Mouse (Mus musculus) cortical plate, adult 2 months (tissue): ENCODE data around the gene Cdk10.

Experiments used
- CTCF ChIP-seq: fragments of 200-500 bp; IDR thresholded peaks from 2 replicates; pipeline ENCODE4 v1.5.1; 2011; ENCODE audit warnings: mild to moderate bottlenecking, control low read depth, low read length; ENCODE audit not compliant: insufficient read depth; ENCODE audit errors: extremely low read depth
- POLR2A ChIP-seq: fragments of 200-500 bp; IDR thresholded peaks from 2 replicates; pipeline ENCODE4 v1.6.1; 2011; ENCODE audit warnings: mild to moderate bottlenecking, low read length, control low read depth; ENCODE audit not compliant: insufficient read depth; ENCODE audit errors: extremely low read depth

GRCm38 (mm10) chr8:123228416-123228815 lies 3.8 kb downstream of the Cdk10 start:
- TF ChIP-seq CTCF, result no peak
- no peak for TF ChIP-seq POLR2A
